Mouse (Mus musculus): ENCODE results near the gene Vmn2r84. TPM values are rescaled to one million over a fixed set of nuclear protein-coding genes. Genes with fewer than 3 reads are reported as not detected.

The Vmn2r84 gene
- total RNA-seq, 2 experiments from 2014 or later, result 0.42 to 0.63 TPM

DNA sequence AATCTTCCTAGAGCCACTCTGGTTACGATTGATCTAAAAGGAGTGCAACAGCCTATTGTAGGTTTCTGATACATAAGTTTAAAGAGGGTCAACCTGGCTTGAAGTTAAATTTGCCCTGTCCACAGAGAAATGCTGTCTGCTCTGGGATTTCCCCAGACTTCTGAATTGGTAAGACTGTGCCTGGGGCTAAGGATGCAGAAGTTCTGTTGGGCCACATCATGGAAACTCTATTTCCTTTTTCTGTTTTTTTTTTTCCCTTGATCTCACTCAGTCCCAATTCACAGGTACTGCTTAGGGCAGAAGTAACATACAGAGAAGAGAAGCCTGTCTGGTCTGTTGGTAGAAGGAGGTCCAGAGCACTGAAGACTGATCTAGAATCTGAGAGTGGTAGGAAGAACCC, 63.4 kb downstream of the Vmn2r84 start:
- intact Hi-C loops (cut with DNase I), result no loop called here

More for the DNA sequence above, 63.4 kb downstream of the Vmn2r84 start:
- DNase-seq (ENCODE audit: low spot score in 2 of 2), result no peak

Other genes with a start within 250 kb of the Vmn2r84 start
- gene Olfr825, start 227.6 kb downstream of the Vmn2r84 start, total RNA-seq (2021), result not detected
- gene Olfr826, start 210.1 kb downstream of the Vmn2r84 start, total RNA-seq (2021), result not detected
- not detected for gene Olfr827, start 179.9 kb downstream of the Vmn2r84 start, total RNA-seq (2021)
- under 1 TPM; 0.12 to 0.16 TPM for gene Neurod4, start 114.1 kb downstream of the Vmn2r84 start, total RNA-seq (2021)
- gene Tespa1, start 71.5 kb downstream of the Vmn2r84 start, total RNA-seq (2021), result 1 to 10 TPM; 1.7 to 2.9 TPM
- 1 to 10 TPM in 1 of 2 experiments, under 1 TPM in 1; 0.79 to 1.3 TPM for gene Vmn2r85, start 35.4 kb upstream of the Vmn2r84 start, total RNA-seq (2021)
- gene Vmn2r86, start 61.7 kb upstream of the Vmn2r84 start, total RNA-seq (2021), result under 1 TPM; 0.05 to 0.50 TPM
- gene Vmn2r87, start 103.1 kb upstream of the Vmn2r84 start, total RNA-seq (2021), result 1 to 10 TPM in 1 of 2 experiments, under 1 TPM in 1; 0.76 to 1.4 TPM